Mouse (Mus musculus) brain, embryonic 14.5 days (tissue): ENCODE results near the gene Glb1l.

ENCODE experiments used
- CTCF ChIP-seq: fragments of 200-500 bp; IDR thresholded peaks from 2 replicates; pipeline ENCODE4 v1.5.1; 2012; ENCODE audit warnings: inconsistent platforms, mild to moderate bottlenecking, moderate library complexity, borderline replicate concordance; ENCODE audit not compliant: insufficient read depth, insufficient read length; ENCODE audit errors: extremely low read depth
- POLR2A ChIP-seq: fragments of 200-500 bp; IDR thresholded peaks from 2 replicates; pipeline ENCODE4 v1.6.1; 2012; ENCODE audit warnings: mild to moderate bottlenecking, inconsistent platforms, borderline replicate concordance; ENCODE audit not compliant: poor library complexity, insufficient read depth, insufficient read length, severe bottlenecking; ENCODE audit errors: extremely low read depth

- TF ChIP-seq CTCF: no peak
- peak; percentile 5; the same call in 1 of the 2 replicates for TF ChIP-seq POLR2A
Measured at GRCm38 (mm10) chr1:75191622-75192402, 18.8 kb downstream of the Glb1l start, which contains the start of the genes Ankzf1 and Atg9a.
